Mouse (Mus musculus): Measurements from ENCODE around the gene Smchd1.
"Not testable (repeated sequence)": the region's sequence is repeated elsewhere in the genome, so short reads cannot be mapped to it uniquely, and the experiment has no call there.

GRCm38 (mm10) chr17:71320731-71321130, 154.4 kb downstream of the Smchd1 start:
- TF ChIP-seq CTCF (IDR thresholded peaks at IDR 0.05; ENCODE audit: borderline replicate concordance, control insufficient read depth, extremely low read depth, insufficient read depth, low read length, poor library complexity); POLR2A (IDR thresholded peaks at IDR 0.05; ENCODE audit: control insufficient read depth, extremely low read depth, insufficient read depth, low read length, poor library complexity): not testable (repeated sequence)

Measured in thymus, adult 2 months (tissue).